Mouse (Mus musculus) cortical plate, adult 2 months (tissue): ENCODE measurements at regions not wholly inside any gene's neighbourhood (a gene's known extent, or its start where the extent isn't known, plus 50 kb on each side); places are given as distances from the start of the nearest gene placed in this dataset.

Source experiments
- CTCF ChIP-seq: fragments of 200-500 bp; IDR thresholded peaks from 2 replicates; pipeline ENCODE4 v1.5.1; 2011; ENCODE audit warnings: mild to moderate bottlenecking, control low read depth, low read length; ENCODE audit not compliant: insufficient read depth; ENCODE audit errors: extremely low read depth
- POLR2A ChIP-seq: fragments of 200-500 bp; IDR thresholded peaks from 2 replicates; pipeline ENCODE4 v1.6.1; 2011; ENCODE audit warnings: mild to moderate bottlenecking, low read length, control low read depth; ENCODE audit not compliant: insufficient read depth; ENCODE audit errors: extremely low read depth

- TF ChIP-seq CTCF (no peak), POLR2A (no peak)
Observed at GRCm38 (mm10) chr5:46791051-46791450, 933.6 kb upstream of the Lcorl start.
